Mouse (Mus musculus) liver, embryonic 14.5 days (tissue): ENCODE results near the gene Osbpl10.

Source experiments
- CTCF ChIP-seq: IDR thresholded peaks from 2 replicates; pipeline ENCODE4 v1.5.1; 2016; ENCODE audit warnings: antibody characterized with exemption, low read depth, control low read depth
- EP300 ChIP-seq: IDR thresholded peaks from 2 replicates; pipeline ENCODE4 v1.6.1; 2016; ENCODE audit warnings: antibody characterized with exemption, low read depth

GRCm38 (mm10) chr9:114960844-114961243 lies 17.5 kb upstream of the Osbpl10 start:
- no peak for TF ChIP-seq CTCF
- no peak for TF ChIP-seq EP300
